Mouse (Mus musculus): ENCODE results near the gene Igdcc3.

DNA sequence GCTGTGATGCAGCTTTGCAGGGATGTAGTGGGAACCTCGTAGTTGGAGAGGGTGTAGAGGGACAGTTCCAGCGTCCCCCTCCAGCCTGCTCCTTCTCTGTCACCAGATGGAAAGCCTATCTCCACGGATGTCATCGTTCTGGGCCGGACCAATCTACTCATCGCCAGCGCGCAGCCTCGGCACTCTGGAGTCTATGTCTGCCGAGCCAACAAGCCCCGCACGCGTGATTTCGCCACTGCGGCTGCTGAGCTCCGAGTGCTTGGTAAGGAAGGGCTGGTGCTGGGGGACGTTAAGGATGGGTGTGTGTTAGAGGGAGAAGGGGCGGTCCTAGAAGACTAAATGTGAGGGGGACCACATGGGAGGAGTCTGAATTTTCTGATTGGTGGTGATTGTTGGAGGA is 18.4 kb upstream of the Igdcc3 start:
- TF ChIP-seq TBP (conservative IDR thresholded peaks at IDR 0.05; ENCODE audit: low read depth, low read length) (no peak), ZNF384 (IDR thresholded peaks at IDR 0.05; ENCODE audit: low read depth, low read length) (no peak), HCFC1 (IDR thresholded peaks at IDR 0.05; ENCODE audit: low read depth, low read length) (no peak), POLR2A (IDR thresholded peaks at IDR 0.05; ENCODE audit: low read depth, low read length) (no peak), CTCF (conservative IDR thresholded peaks at IDR 0.05 in 1 of 2, IDR thresholded peaks at IDR 0.05 in 1 of 2; ENCODE audit: low read depth in 2 of 2, low read length in 2 of 2) (no peak), MAZ (IDR thresholded peaks at IDR 0.05; ENCODE audit: low read depth, low read length) (no peak), USF1 (IDR thresholded peaks at IDR 0.05; ENCODE audit: low read depth, low read length) (no peak), ZC3H11A (IDR thresholded peaks at IDR 0.05; ENCODE audit: low read depth, low read length) (no peak), KAT2A (IDR thresholded peaks at IDR 0.05; ENCODE audit: insufficient replicate concordance, low read length) (no peak), MEF2A (IDR thresholded peaks at IDR 0.05; ENCODE audit: borderline replicate concordance, low read depth, low read length) (no peak)

Data from CH12.LX (cell line).